Mouse (Mus musculus): Measurements from ENCODE around the gene Vps4a. TPM values are rescaled to one million over a fixed set of nuclear protein-coding genes. Genes with fewer than 3 reads are reported as not detected.

The Vps4a gene
- polyA plus RNA-seq (2017; shearing (Covaris generic)), result 59.3 TPM

GRCm38 (mm10) chr8:107030650-107031576 is at the start of gene Vps4a:
Gene Vps4a, plus strand, starts transcription at chr8:107031222.

GRCm38 (mm10) chr8:107048061-107048941 is 17.3 kb downstream of the Vps4a start, which contains the start of gene Pdf:
Gene Pdf, minus strand, starts transcription at chr8:107048614.

GRCm38 (mm10) chr8:107056076-107056972 is 25.3 kb downstream of the Vps4a start, which contains the start of the genes Cog8 and Nip7:
Gene Cog8, minus strand, starts transcription at chr8:107056689.
Gene Nip7, plus strand, starts transcription at chr8:107056877.

GRCm38 (mm10) chr8:107065511-107066496 is 34.8 kb downstream of the Vps4a start, which contains the start of gene Tmed6:
Gene Tmed6, minus strand, starts transcription at chr8:107065644.

Other genes starting within 250 kb of the Vps4a start
- not detected for gene Has3, start 161.0 kb upstream of the Vps4a start, polyA plus RNA-seq (2017; shearing (Covaris generic))
- 97.1 TPM for gene Utp4, start 137.6 kb upstream of the Vps4a start, polyA plus RNA-seq (2017; shearing (Covaris generic))
- gene Sntb2, start 95.5 kb upstream of the Vps4a start, polyA plus RNA-seq (2017; shearing (Covaris generic)), result 8.3 TPM
- gene Pdf, start 17.4 kb downstream of the Vps4a start, polyA plus RNA-seq (2017; shearing (Covaris generic)), result 13.1 TPM
- 55.0 TPM for gene Cog8, start 25.5 kb downstream of the Vps4a start, polyA plus RNA-seq (2017; shearing (Covaris generic))
- 61.7 TPM for gene Nip7, start 25.7 kb downstream of the Vps4a start, polyA plus RNA-seq (2017; shearing (Covaris generic))
- not detected for gene Tmed6, start 34.4 kb downstream of the Vps4a start, polyA plus RNA-seq (2017; shearing (Covaris generic))
- 34.9 TPM for gene Terf2, start 65.3 kb downstream of the Vps4a start, polyA plus RNA-seq (2017; shearing (Covaris generic))
- gene Cyb5b, start 119.4 kb downstream of the Vps4a start, polyA plus RNA-seq (2017; shearing (Covaris generic)), result 45.2 TPM

Data from naive thymus-derived CD4-positive, alpha-beta T cell, adult 5 months (primary cell).